Mouse (Mus musculus): Measurements from ENCODE around the gene Olfr420. TPM values are rescaled to one million over a fixed set of nuclear protein-coding genes. Genes with fewer than 3 reads are reported as not detected.

The Olfr420 gene
- total RNA-seq (2023): not detected

DNA sequence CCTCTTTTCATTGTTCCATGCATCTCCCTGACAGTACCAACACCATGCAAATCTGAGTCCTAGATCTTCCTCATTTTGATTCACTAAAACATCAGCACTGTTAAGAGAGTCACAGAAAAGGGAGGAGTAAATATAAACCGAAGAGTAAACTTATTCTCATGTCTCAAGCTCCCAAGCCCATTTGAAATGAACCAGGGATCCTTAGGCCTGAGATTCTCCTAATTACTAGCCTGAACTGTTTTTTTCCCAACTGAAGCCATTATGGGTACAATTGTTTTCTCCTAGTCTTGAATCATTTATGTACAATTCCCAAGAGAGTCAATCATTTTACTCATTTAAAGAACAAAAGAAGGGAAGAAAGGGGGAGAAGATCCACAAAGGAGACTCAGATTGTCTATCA lies at the start of gene Olfr420:
TSS of gene Olfr420 (plus strand) at position 301 of the 400 bp plus-strand sequence.

GRCm38 (mm10) chr1:174121062-174121461 lies 34.4 kb upstream of the Olfr420 start, which contains the start of gene Olfr231:
Gene Olfr231 (minus strand): TSS chr1:174121162.

GRCm38 (mm10) chr1:174131217-174131616 lies 24.2 kb upstream of the Olfr420 start, which contains the start of gene Olfr424:
Gene Olfr424 (plus strand): TSS chr1:174131517.

DNA sequence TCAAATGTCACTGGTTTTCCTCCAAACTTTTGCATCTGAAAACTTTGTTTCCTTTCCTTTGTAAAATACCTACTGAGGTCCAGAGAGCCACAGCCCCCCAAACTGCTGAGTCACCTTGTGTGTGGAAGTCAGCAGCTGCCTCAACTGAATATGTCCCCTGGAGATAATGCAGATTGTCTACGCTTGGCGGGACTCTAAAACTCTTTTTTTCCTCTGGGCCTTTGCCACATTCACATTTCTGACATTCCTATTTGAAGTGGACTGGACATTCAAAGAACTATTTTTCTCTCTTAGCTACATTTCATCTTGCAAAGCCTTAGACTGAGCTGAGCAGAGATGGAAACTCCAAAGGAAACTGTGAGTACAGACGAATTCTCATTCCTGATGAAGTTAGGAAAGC lies 17.2 kb downstream of the Olfr420 start, which contains the start of gene Spta1:
TSS of gene Spta1 (plus strand) at position 172 of the 400 bp plus-strand sequence.

Other genes with a start within 250 kb of the Olfr420 start
- 10 to 100 TPM; 44.9 to 61.2 TPM for gene Ifi211, start 242.6 kb upstream of the Olfr420 start, total RNA-seq (2023)
- 100 to 1,000 TPM; 164 to 195 TPM for gene Mndal, start 213.1 kb upstream of the Olfr420 start, total RNA-seq (2023)
- 100 to 1,000 TPM in 1 of 2 experiments, 10 to 100 TPM in 1; 98.7 to 125 TPM for gene Ifi203, start 213.0 kb upstream of the Olfr420 start, total RNA-seq (2023)
- not detected for gene Ifi202b, start 172.9 kb upstream of the Olfr420 start, total RNA-seq (2023)
- 10 to 100 TPM; 39.0 to 47.5 TPM for gene Ifi205, start 123.8 kb upstream of the Olfr420 start, total RNA-seq (2023)
- under 1 TPM in 1 of 2 experiments, not detected in 1; 0.39 TPM for gene Olfr433, start 114.9 kb upstream of the Olfr420 start, total RNA-seq (2023)
- not detected for gene Olfr432, start 106.4 kb upstream of the Olfr420 start, total RNA-seq (2023)
- not detected for gene Olfr430, start 89.0 kb upstream of the Olfr420 start, total RNA-seq (2023)
- not detected for gene Olfr429, start 71.3 kb upstream of the Olfr420 start, total RNA-seq (2023)
- not detected for gene Olfr427, start 58.7 kb upstream of the Olfr420 start, total RNA-seq (2023)
- gene Olfr231, start 34.5 kb upstream of the Olfr420 start, total RNA-seq (2023): not detected
- gene Olfr424, start 24.1 kb upstream of the Olfr420 start, total RNA-seq (2023): not detected
- under 1 TPM in 1 of 2 experiments, not detected in 1; 0.13 TPM for gene Spta1, start 17.1 kb downstream of the Olfr420 start, total RNA-seq (2023)
- not detected for gene Olfr419, start 96.4 kb downstream of the Olfr420 start, total RNA-seq (2023)
- gene Mptx1, start 174.9 kb downstream of the Olfr420 start, total RNA-seq (2023): not detected
- not detected for gene Olfr417, start 209.5 kb downstream of the Olfr420 start, total RNA-seq (2023)
- gene Olfr248, start 235.4 kb downstream of the Olfr420 start, total RNA-seq (2023): not detected

Data from monocyte, adult 59 days (primary cell).